Mouse (Mus musculus): Measurements from ENCODE around the gene Tff3.

Gene Tff3

GRCm38 (mm10) chr17:31129452-31129851, at the start of gene Tff3:
Gene Tff3, minus strand, starts transcription at chr17:31129646.
- DNase-seq, result no peak

GRCm38 (mm10) chr17:31176321-31176720, 46.9 kb upstream of the Tff3 start:
- DNase-seq, result no peak

- no peak for DNase-seq
These were observed 40.4 kb upstream of the Tff3 start for GRCm38 (mm10) chr17:31169796-31170195.

- no peak for DNase-seq
These were observed 35.7 kb upstream of the Tff3 start, which contains the start of gene Tff1 for GRCm38 (mm10) chr17:31165127-31165526. Gene Tff1, minus strand, starts transcription at chr17:31165277.

GRCm38 (mm10) chr17:31163821-31164220, 34.4 kb upstream of the Tff3 start:
- no peak for DNase-seq

GRCm38 (mm10) chr17:31162607-31163006, 33.2 kb upstream of the Tff3 start:
- no peak for DNase-seq

- no peak for DNase-seq
These were observed 30.8 kb upstream of the Tff3 start for GRCm38 (mm10) chr17:31160291-31160690.

- no peak for DNase-seq
These were observed 28.5 kb upstream of the Tff3 start for GRCm38 (mm10) chr17:31157921-31158320.

GRCm38 (mm10) chr17:31153785-31154184, 24.3 kb upstream of the Tff3 start:
- no peak for DNase-seq

- no peak for DNase-seq
These were observed 23.6 kb upstream of the Tff3 start for GRCm38 (mm10) chr17:31152966-31153499.

- no peak for DNase-seq
These were observed 23.1 kb upstream of the Tff3 start for GRCm38 (mm10) chr17:31152512-31152911.

- DNase-seq, result no peak
These were observed 16.6 kb upstream of the Tff3 start for GRCm38 (mm10) chr17:31145998-31146397.

- DNase-seq, result no peak
These were observed 14.9 kb upstream of the Tff3 start, which contains the start of gene Tff2 for GRCm38 (mm10) chr17:31144040-31145037. Gene Tff2, minus strand, starts transcription at chr17:31144282.

GRCm38 (mm10) chr17:31142116-31142515, 12.7 kb upstream of the Tff3 start:
- DNase-seq, result no peak

GRCm38 (mm10) chr17:31138398-31138797, 9.0 kb upstream of the Tff3 start:
- peak; percentile 31 for DNase-seq

- DNase-seq, result no peak
These were observed 7.4 kb upstream of the Tff3 start for GRCm38 (mm10) chr17:31136821-31137220.

GRCm38 (mm10) chr17:31136291-31136690, 6.8 kb upstream of the Tff3 start:
- no peak for DNase-seq

- DNase-seq, result no peak
These were observed 5.5 kb upstream of the Tff3 start for GRCm38 (mm10) chr17:31134913-31135312.

- DNase-seq, result no peak
These were observed 4.3 kb upstream of the Tff3 start for GRCm38 (mm10) chr17:31133776-31134175.

GRCm38 (mm10) chr17:31131269-31131821, 1.9 kb upstream of the Tff3 start:
- DNase-seq, result no peak

GRCm38 (mm10) chr17:31128708-31129318, 633 bp downstream of the Tff3 start:
- DNase-seq, result no peak

GRCm38 (mm10) chr17:31125548-31126266, 3.7 kb downstream of the Tff3 start:
- no peak for DNase-seq

- DNase-seq, result peak; percentile 80
These were observed 7.5 kb downstream of the Tff3 start for GRCm38 (mm10) chr17:31121975-31122374.
